Mouse (Mus musculus): ENCODE measurements around the gene Farp1. TPM values are rescaled to one million over a fixed set of nuclear protein-coding genes. Genes with fewer than 3 reads are reported as not detected.

The Farp1 gene
- 44.6 and 45.2 TPM in 2 replicates for polyA plus RNA-seq (2014; fragmentation: Nextera tagmentation; extraction: Ambion mirVana)

DNA sequence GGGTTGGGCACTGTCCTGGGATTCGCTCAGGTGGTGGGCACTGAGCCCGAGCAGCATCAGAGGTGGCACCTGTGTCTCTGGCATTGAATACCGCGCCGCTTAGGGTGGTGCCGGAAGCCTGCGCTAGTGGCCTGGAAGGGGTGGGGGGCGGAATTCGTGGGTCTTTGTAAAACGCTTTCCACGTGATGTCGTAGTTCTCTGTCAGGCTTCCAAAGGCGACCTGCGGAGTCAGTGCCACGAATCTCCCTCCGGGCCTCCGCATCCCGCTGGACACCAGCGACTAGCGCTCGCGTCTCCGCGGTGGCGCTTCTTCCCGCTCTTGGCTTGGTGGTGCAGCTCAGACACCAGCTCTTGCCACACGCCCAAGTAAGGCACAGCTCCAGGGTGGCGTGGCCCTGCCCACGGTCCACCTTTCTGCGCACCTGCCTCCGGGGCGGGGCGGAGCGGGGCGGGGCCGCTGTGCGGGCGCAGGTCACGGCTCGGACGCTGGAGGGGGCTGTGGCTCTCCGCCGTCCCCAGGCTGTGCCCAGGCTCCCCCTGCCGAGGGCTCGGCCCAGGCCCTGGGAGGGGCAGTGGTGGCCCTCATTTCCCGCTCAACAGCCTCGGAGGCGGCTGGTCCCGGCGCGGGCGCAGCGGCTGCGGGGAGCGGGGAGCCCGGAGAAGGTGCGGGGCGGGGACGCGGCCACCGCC, at the start of gene Farp1:
TSS of gene Farp1 (plus strand) at position 228 of the 690 bp plus-strand sequence.
- Histone ChIP-seq H3K36me3 (replicated peaks; ENCODE audit: control insufficient read depth, insufficient read depth) (no peaks in the 10 kb centered on the region), H3K9ac (peak within 1 kb of the TSS; percentile 97), H3K27me3 (ENCODE audit: control insufficient read depth, insufficient read depth, low read length) (peaks cover 8% of the 10 kb centered on the region; the same call in 1 of the 2 replicates), H3K27ac (peak within 1 kb of the TSS; percentile 88), H3K4me3 (replicated peaks; ENCODE audit: low read length) (peak within 1 kb of the TSS; percentile 94), H3K4me2 (replicated peaks) (peak within 1 kb of the TSS; percentile 91), H3K4me1 (replicated peaks; ENCODE audit: control insufficient read depth, insufficient read depth, low read length) (peaks cover 30% of the 10 kb centered on the region), H3K9me3 (ENCODE audit: control insufficient read depth, low read length) (no peaks in the 10 kb centered on the region)
- DNase-seq (ENCODE audit: low spot score) (peak; percentile 73), ATAC-seq (ENCODE audit: low FRiP score) (peak; percentile 93)
- WGBS: 2% methylated on average over 41 of the region's 61 CpGs

GRCm38 (mm10) chr14:120989126-120989525, 45.9 kb upstream of the Farp1 start:
- H3K4me3 ChIP-seq (replicated peaks; ENCODE audit: low read length): no peak overlapping the region
- H3K27ac ChIP-seq: no peak overlapping the region
- H3K9ac ChIP-seq: no peak overlapping the region
- ATAC-seq (ENCODE audit: low FRiP score) (no peak), DNase-seq (ENCODE audit: low spot score) (no peak)
- WGBS: 65% methylated on average over 6 of the region's 6 CpGs
- H3K9me3 ChIP-seq (ENCODE audit: control insufficient read depth, low read length): no peaks in the 10 kb centered on the region
- no peaks in the 10 kb centered on the region for H3K36me3 ChIP-seq (replicated peaks; ENCODE audit: control insufficient read depth, insufficient read depth)
- no peak overlapping the region for H3K4me2 ChIP-seq (replicated peaks)
- no peaks in the 10 kb centered on the region for H3K27me3 ChIP-seq (ENCODE audit: control insufficient read depth, insufficient read depth, low read length)
- no peaks in the 10 kb centered on the region for H3K4me1 ChIP-seq (replicated peaks; ENCODE audit: control insufficient read depth, insufficient read depth, low read length)

DNA sequence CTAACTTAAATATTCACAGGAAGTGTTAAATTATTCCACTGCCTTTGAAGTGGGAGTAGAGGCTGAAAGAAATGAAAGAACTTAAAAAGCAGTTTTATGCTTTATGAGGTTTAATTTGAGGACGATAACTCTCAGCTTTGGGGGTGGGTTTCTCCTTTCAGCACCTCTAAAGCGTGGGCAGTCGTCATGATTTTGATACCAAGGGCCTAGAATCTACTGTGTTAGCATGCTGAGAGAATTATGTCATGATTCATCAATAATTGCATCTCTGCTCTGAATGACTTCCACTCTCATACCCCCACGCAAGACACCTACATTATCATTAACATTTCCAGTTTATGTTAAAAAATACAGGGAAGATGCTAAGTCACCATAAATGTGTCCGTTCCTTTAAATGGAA, 37.3 kb upstream of the Farp1 start:
- H3K36me3 ChIP-seq (replicated peaks; ENCODE audit: control insufficient read depth, insufficient read depth): no peaks in the 10 kb centered on the region
- H3K27ac ChIP-seq: no peak overlapping the region
- 92% methylated on average over 5 of the region's 5 CpGs for WGBS
- no peaks in the 10 kb centered on the region for H3K9me3 ChIP-seq (ENCODE audit: control insufficient read depth, low read length)
- no peak overlapping the region for H3K9ac ChIP-seq
- H3K4me1 ChIP-seq (replicated peaks; ENCODE audit: control insufficient read depth, insufficient read depth, low read length): no peaks in the 10 kb centered on the region
- H3K27me3 ChIP-seq (ENCODE audit: control insufficient read depth, insufficient read depth, low read length): no peaks in the 10 kb centered on the region
- no peak for DNase-seq (ENCODE audit: low spot score)
- no peak overlapping the region for H3K4me3 ChIP-seq (replicated peaks; ENCODE audit: low read length)
- ATAC-seq (ENCODE audit: low FRiP score): no peak
- H3K4me2 ChIP-seq (replicated peaks): no peak overlapping the region

- no peak for ATAC-seq (ENCODE audit: low FRiP score)
Observed at GRCm38 (mm10) chr14:121000561-121001340, 34.2 kb upstream of the Farp1 start.

DNA sequence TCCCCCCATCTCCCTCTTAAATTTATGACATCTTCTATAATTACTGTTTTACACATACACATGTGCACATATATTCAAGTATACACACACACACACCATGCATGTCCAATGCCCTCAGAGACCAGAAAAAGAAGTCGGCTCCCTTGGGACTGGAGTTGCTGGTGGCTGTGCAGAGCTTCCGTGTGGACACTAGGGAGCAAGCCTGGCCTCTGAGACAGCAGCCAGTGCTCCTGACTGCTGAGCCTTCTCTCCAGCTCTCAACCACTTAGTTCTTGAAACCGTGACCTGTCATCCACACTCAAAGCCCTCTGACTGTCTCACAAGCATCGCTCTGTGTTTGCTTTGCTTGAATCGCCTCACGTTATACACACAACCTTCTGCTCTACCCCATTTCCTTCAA, 29.4 kb upstream of the Farp1 start:
- 88% methylated on average over 6 of the region's 6 CpGs for WGBS

More at GRCm38 (mm10) chr14:121000561-121001340, 34.2 kb upstream of the Farp1 start:
- H3K27ac ChIP-seq: no peak overlapping the region
- H3K9ac ChIP-seq: no peak overlapping the region
- no peak for DNase-seq (ENCODE audit: low spot score)
- no peak overlapping the region for H3K4me3 ChIP-seq (replicated peaks; ENCODE audit: low read length)
- no peaks in the 10 kb centered on the region for H3K27me3 ChIP-seq (ENCODE audit: control insufficient read depth, insufficient read depth, low read length)
- H3K4me1 ChIP-seq (replicated peaks; ENCODE audit: control insufficient read depth, insufficient read depth, low read length): no peaks in the 10 kb centered on the region
- H3K36me3 ChIP-seq (replicated peaks; ENCODE audit: control insufficient read depth, insufficient read depth): no peaks in the 10 kb centered on the region
- 48% methylated on average over 12 of the region's 12 CpGs for WGBS
- H3K4me2 ChIP-seq (replicated peaks): no peak overlapping the region
- no peaks in the 10 kb centered on the region for H3K9me3 ChIP-seq (ENCODE audit: control insufficient read depth, low read length)

GRCm38 (mm10) chr14:121006021-121006420, 29.0 kb upstream of the Farp1 start:
- H3K4me1 ChIP-seq (replicated peaks; ENCODE audit: control insufficient read depth, insufficient read depth, low read length): no peaks in the 10 kb centered on the region
- no peak overlapping the region for H3K4me3 ChIP-seq (replicated peaks; ENCODE audit: low read length)
- H3K36me3 ChIP-seq (replicated peaks; ENCODE audit: control insufficient read depth, insufficient read depth): no peaks in the 10 kb centered on the region
- H3K4me2 ChIP-seq (replicated peaks): no peak overlapping the region
- no peaks in the 10 kb centered on the region for H3K9me3 ChIP-seq (ENCODE audit: control insufficient read depth, low read length)
- DNase-seq (ENCODE audit: low spot score) (no peak), ATAC-seq (ENCODE audit: low FRiP score) (no peak)
- no peak overlapping the region for H3K27ac ChIP-seq
- H3K9ac ChIP-seq: no peak overlapping the region
- WGBS: 92% methylated on average over 8 of the region's 8 CpGs
- H3K27me3 ChIP-seq (ENCODE audit: control insufficient read depth, insufficient read depth, low read length): no peaks in the 10 kb centered on the region

More for the DNA sequence above, 29.4 kb upstream of the Farp1 start:
- no peak overlapping the region for H3K9ac ChIP-seq
- H3K4me3 ChIP-seq (replicated peaks; ENCODE audit: low read length): no peak overlapping the region
- no peaks in the 10 kb centered on the region for H3K9me3 ChIP-seq (ENCODE audit: control insufficient read depth, low read length)
- DNase-seq (ENCODE audit: low spot score): no peak
- H3K36me3 ChIP-seq (replicated peaks; ENCODE audit: control insufficient read depth, insufficient read depth): no peaks in the 10 kb centered on the region
- no peak overlapping the region for H3K4me2 ChIP-seq (replicated peaks)
- no peak overlapping the region for H3K27ac ChIP-seq
- no peaks in the 10 kb centered on the region for H3K4me1 ChIP-seq (replicated peaks; ENCODE audit: control insufficient read depth, insufficient read depth, low read length)
- no peak for ATAC-seq (ENCODE audit: low FRiP score)
- no peaks in the 10 kb centered on the region for H3K27me3 ChIP-seq (ENCODE audit: control insufficient read depth, insufficient read depth, low read length)

DNA sequence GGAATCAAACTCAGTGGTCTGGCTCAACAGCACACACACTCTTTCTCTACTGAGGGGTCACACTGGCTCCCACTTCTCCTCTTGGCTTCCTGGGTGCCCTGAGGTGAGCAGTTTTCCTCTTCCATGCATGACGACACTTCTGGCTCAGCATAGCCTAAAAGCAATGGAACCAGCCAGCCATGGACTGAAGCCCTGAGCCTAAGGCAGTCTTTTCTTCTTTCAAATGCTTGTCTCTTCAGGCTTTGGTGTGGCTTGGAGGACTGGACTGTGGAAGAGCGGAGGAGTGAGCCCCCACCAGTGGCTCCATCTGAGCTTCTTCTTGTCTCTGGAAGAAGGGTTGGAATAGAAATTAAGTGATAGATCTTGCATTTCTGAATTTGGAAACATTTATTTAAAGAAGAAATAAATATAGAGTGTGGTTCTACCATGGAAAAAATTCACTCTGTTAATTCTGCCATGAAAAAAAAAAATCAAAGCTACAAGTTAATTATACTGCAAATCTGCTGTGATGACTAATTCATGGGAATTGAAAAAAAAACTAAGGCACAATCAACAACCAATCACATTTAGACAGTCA, 19.8 kb upstream of the Farp1 start:
- Histone ChIP-seq H3K27me3 (ENCODE audit: control insufficient read depth, insufficient read depth, low read length) (no peaks in the 10 kb centered on the region), H3K9me3 (ENCODE audit: control insufficient read depth, low read length) (no peaks in the 10 kb centered on the region), H3K36me3 (replicated peaks; ENCODE audit: control insufficient read depth, insufficient read depth) (no peaks in the 10 kb centered on the region), H3K4me1 (replicated peaks; ENCODE audit: control insufficient read depth, insufficient read depth, low read length) (no peaks in the 10 kb centered on the region), H3K27ac (no peak overlapping the region), H3K4me3 (replicated peaks; ENCODE audit: low read length) (no peak overlapping the region), H3K4me2 (replicated peaks) (no peak overlapping the region), H3K9ac (no peak overlapping the region)
- DNase-seq (ENCODE audit: low spot score) (no peak), ATAC-seq (ENCODE audit: low FRiP score) (no peak)
- 79% methylated on average over 2 of the region's 2 CpGs for whole genome bisulfite sequencing

- Histone ChIP-seq H3K9ac (no peak overlapping the region), H3K4me2 (replicated peaks) (no peak overlapping the region), H3K4me3 (replicated peaks; ENCODE audit: low read length) (no peak overlapping the region), H3K4me1 (replicated peaks; ENCODE audit: control insufficient read depth, insufficient read depth, low read length) (no peaks in the 10 kb centered on the region), H3K27ac (no peak overlapping the region), H3K27me3 (ENCODE audit: control insufficient read depth, insufficient read depth, low read length) (no peaks in the 10 kb centered on the region), H3K9me3 (ENCODE audit: control insufficient read depth, low read length) (no peaks in the 10 kb centered on the region), H3K36me3 (replicated peaks; ENCODE audit: control insufficient read depth, insufficient read depth) (no peaks in the 10 kb centered on the region)
- ATAC-seq (ENCODE audit: low FRiP score) (no peak), DNase-seq (ENCODE audit: low spot score) (no peak)
- 85% methylated on average over 5 of the region's 5 CpGs for WGBS
Observed at GRCm38 (mm10) chr14:121022403-121022802, 12.6 kb upstream of the Farp1 start.

GRCm38 (mm10) chr14:121025381-121025780, 9.6 kb upstream of the Farp1 start:
- H3K9ac ChIP-seq: no peak overlapping the region
- H3K9me3 ChIP-seq (ENCODE audit: control insufficient read depth, low read length): no peaks in the 10 kb centered on the region
- H3K27me3 ChIP-seq (ENCODE audit: control insufficient read depth, insufficient read depth, low read length): no peaks in the 10 kb centered on the region
- no peak overlapping the region for H3K4me3 ChIP-seq (replicated peaks; ENCODE audit: low read length)
- H3K4me2 ChIP-seq (replicated peaks): no peak overlapping the region
- no peak overlapping the region for H3K27ac ChIP-seq
- ATAC-seq (ENCODE audit: low FRiP score) (no peak), DNase-seq (ENCODE audit: low spot score) (no peak)
- 83% methylated on average over 8 of the region's 8 CpGs for WGBS
- no peaks in the 10 kb centered on the region for H3K4me1 ChIP-seq (replicated peaks; ENCODE audit: control insufficient read depth, insufficient read depth, low read length)
- no peaks in the 10 kb centered on the region for H3K36me3 ChIP-seq (replicated peaks; ENCODE audit: control insufficient read depth, insufficient read depth)

All from hindbrain, embryonic 14.5 days (tissue).